ENCODE assay signal across 22 mouse cellular contexts in genomic region chr2:58956351-58956750, GRCm38 (mm10).
DNase-seq lines count a peak whose midpoint lies in the region; ATAC-seq and TF ChIP-seq lines count a peak whose summit lies in the region.
"Had no signal": no experiment of that assay in that cellular context is flagged by ENCODE, and none has a peak within 500 bp of the region (broad histone marks: within the 10 kb centered on the region; RNA-seq: fewer than 3 reads in every experiment).

No protein-coding gene starts in this region.

- H3K4me3 ChIP-seq in hindbrain, embryonic 11.5 days (ENCODE audit: low read depth, low read length) = no peak overlapping the region
- no peak overlapping the region for H3K4me3 ChIP-seq in hindbrain, embryonic 12.5 days
- H3K4me3 ChIP-seq in midbrain, embryonic 10.5 days = no peak overlapping the region
- H3K4me3 ChIP-seq in midbrain, embryonic 16.5 days (ENCODE audit: low read depth, low read length) = no peak overlapping the region
- H3K4me3 ChIP-seq in midbrain, embryonic 11.5 days (ENCODE audit: low read depth, low read length) = no peak overlapping the region
- H3K4me3 ChIP-seq in midbrain, postnatal 0 days (ENCODE audit: low read depth, low read length) = no peak overlapping the region
- H3K4me3 ChIP-seq in midbrain, embryonic 12.5 days = no peak overlapping the region
- no peak overlapping the region for H3K4me3 ChIP-seq in midbrain, embryonic 13.5 days (replicated peaks)

- H3K4me2 ChIP-seq in hindbrain, embryonic 11.5 days (replicated peaks; ENCODE audit: low read depth, low read length) = no peak overlapping the region
- no peak overlapping the region for H3K4me2 ChIP-seq in hindbrain, embryonic 12.5 days (replicated peaks)
- H3K4me2 ChIP-seq in midbrain, embryonic 16.5 days (ENCODE audit: low read length) = no peak overlapping the region
- H3K4me2 ChIP-seq in midbrain, embryonic 11.5 days = no peak overlapping the region
- no peak overlapping the region for H3K4me2 ChIP-seq in midbrain, postnatal 0 days (ENCODE audit: low read depth, low read length, poor library complexity, severe bottlenecking)
- no peak overlapping the region for H3K4me2 ChIP-seq in midbrain, embryonic 12.5 days (replicated peaks)
- H3K4me2 ChIP-seq in midbrain, embryonic 13.5 days (replicated peaks) = no peak overlapping the region

- ATAC-seq in hindbrain, embryonic 11.5 days (ENCODE audit: low FRiP score) = 0 out of 2 replicates have a peak, but pooled peaks have one; percentile 7
- ATAC-seq in hindbrain, embryonic 12.5 days (ENCODE audit: low FRiP score) = no peak
- ATAC-seq in midbrain, embryonic 16.5 days = no peak
- ATAC-seq in midbrain, embryonic 11.5 days (ENCODE audit: low FRiP score) = peak; percentile 62; the same call in 1 of the 2 replicates
- no peak for ATAC-seq in midbrain, postnatal 0 days (ENCODE audit: low FRiP score)
- ATAC-seq in midbrain, embryonic 12.5 days (ENCODE audit: low FRiP score, low read depth) = peak; percentile 52; the same call in 1 of the 2 replicates
- ATAC-seq in midbrain, embryonic 13.5 days = no peak
- ATAC-seq: activated CD4-positive, CD25-positive, alpha-beta regulatory T cell, adult 4 months; CD4-positive, CD25-positive, alpha-beta regulatory T cell, adult 4 months; Patski had no signal

- 49% methylated on average over 2 of the region's 2 CpGs for WGBS in hindbrain, embryonic 11.5 days
- WGBS in hindbrain, embryonic 12.5 days = 61% methylated on average over 2 of the region's 2 CpGs
- WGBS in midbrain, embryonic 10.5 days = 46% methylated on average over 2 of the region's 2 CpGs
- 45% methylated on average over 2 of the region's 2 CpGs for WGBS in midbrain, embryonic 16.5 days
- WGBS in midbrain, embryonic 11.5 days = 34% methylated on average over 2 of the region's 2 CpGs
- WGBS in midbrain, postnatal 0 days = 43% methylated on average over 2 of the region's 2 CpGs
- WGBS in midbrain, embryonic 12.5 days = 43% methylated on average over 2 of the region's 2 CpGs
- WGBS in midbrain, embryonic 13.5 days = 36% methylated on average over 2 of the region's 2 CpGs

- no peaks in the 10 kb centered on the region for H3K27me3 ChIP-seq in hindbrain, embryonic 11.5 days (ENCODE audit: control insufficient read depth, insufficient read depth, low read length)
- no peaks in the 10 kb centered on the region for H3K27me3 ChIP-seq in hindbrain, embryonic 12.5 days
- H3K27me3 ChIP-seq in midbrain, embryonic 10.5 days (ENCODE audit: low read depth, poor library complexity, severe bottlenecking) = peaks cover 4% of the 10 kb centered on the region; the same call in 1 of the 2 replicates
- H3K27me3 ChIP-seq in midbrain, embryonic 16.5 days (ENCODE audit: control insufficient read depth, insufficient read depth, low read depth, low read length) = no peaks in the 10 kb centered on the region
- H3K27me3 ChIP-seq in midbrain, embryonic 11.5 days (ENCODE audit: control insufficient read depth, insufficient read depth, low read length) = no peaks in the 10 kb centered on the region
- H3K27me3 ChIP-seq in midbrain, postnatal 0 days (ENCODE audit: insufficient read depth, low read length) = no peaks in the 10 kb centered on the region
- no peaks in the 10 kb centered on the region for H3K27me3 ChIP-seq in midbrain, embryonic 12.5 days
- no peaks in the 10 kb centered on the region for H3K27me3 ChIP-seq in midbrain, embryonic 13.5 days
- H3K27me3 ChIP-seq: CH12.LX, Patski had no signal

- no peaks in the 10 kb centered on the region for H3K9me3 ChIP-seq in hindbrain, embryonic 11.5 days (ENCODE audit: control insufficient read depth, low read length)
- no peaks in the 10 kb centered on the region for H3K9me3 ChIP-seq in hindbrain, embryonic 12.5 days (replicated peaks)
- H3K9me3 ChIP-seq in midbrain, embryonic 10.5 days (replicated peaks) = 0 out of 2 replicates have a peak, but pooled peaks cover 4% of the 10 kb centered on the region
- H3K9me3 ChIP-seq in midbrain, embryonic 16.5 days (replicated peaks; ENCODE audit: control insufficient read depth, low read length, poor library complexity, severe bottlenecking) = peaks cover 4% of the 10 kb centered on the region; the same call in 1 of the 2 replicates
- H3K9me3 ChIP-seq in midbrain, embryonic 11.5 days (ENCODE audit: control insufficient read depth, low read length) = no peaks in the 10 kb centered on the region
- no peaks in the 10 kb centered on the region for H3K9me3 ChIP-seq in midbrain, postnatal 0 days (ENCODE audit: low read length)
- H3K9me3 ChIP-seq in midbrain, embryonic 12.5 days = no peaks in the 10 kb centered on the region
- 0 out of 2 replicates have a peak, but pooled peaks cover 4% of the 10 kb centered on the region for H3K9me3 ChIP-seq in midbrain, embryonic 13.5 days
- H3K9me3 ChIP-seq: G1E had no signal

- H3K4me1 ChIP-seq in hindbrain, embryonic 11.5 days (replicated peaks; ENCODE audit: control insufficient read depth, insufficient read depth, low read length) = no peaks in the 10 kb centered on the region
- H3K4me1 ChIP-seq in hindbrain, embryonic 12.5 days = peaks cover 4% of the 10 kb centered on the region
- H3K4me1 ChIP-seq in midbrain, embryonic 10.5 days = peaks cover 22% of the 10 kb centered on the region
- H3K4me1 ChIP-seq in midbrain, embryonic 16.5 days (ENCODE audit: control insufficient read depth, insufficient read depth, low read length) = no peaks in the 10 kb centered on the region
- H3K4me1 ChIP-seq in midbrain, embryonic 11.5 days (ENCODE audit: control insufficient read depth, insufficient read depth, low read length) = peaks cover 9% of the 10 kb centered on the region
- no peaks in the 10 kb centered on the region for H3K4me1 ChIP-seq in midbrain, postnatal 0 days (ENCODE audit: insufficient read depth, low read length)
- H3K4me1 ChIP-seq in midbrain, embryonic 12.5 days = peaks cover 5% of the 10 kb centered on the region; the same call in 1 of the 2 replicates
- H3K4me1 ChIP-seq in midbrain, embryonic 13.5 days (replicated peaks) = peaks cover 7% of the 10 kb centered on the region; the same call in 1 of the 2 replicates

- H3K9ac ChIP-seq in hindbrain, embryonic 11.5 days (ENCODE audit: low read depth, low read length) = no peak overlapping the region
- H3K9ac ChIP-seq in hindbrain, embryonic 12.5 days = no peak overlapping the region
- no peak overlapping the region for H3K9ac ChIP-seq in midbrain, embryonic 16.5 days (ENCODE audit: low read depth, low read length)
- no peak overlapping the region for H3K9ac ChIP-seq in midbrain, embryonic 11.5 days (ENCODE audit: low read length)
- no peak overlapping the region for H3K9ac ChIP-seq in midbrain, postnatal 0 days (replicated peaks; ENCODE audit: low read length, poor library complexity, severe bottlenecking)
- H3K9ac ChIP-seq in midbrain, embryonic 12.5 days (replicated peaks) = no peak overlapping the region
- no peak overlapping the region for H3K9ac ChIP-seq in midbrain, embryonic 13.5 days (replicated peaks)

- no peak overlapping the region for H3K27ac ChIP-seq in hindbrain, embryonic 11.5 days (ENCODE audit: low read depth, low read length)
- no peak overlapping the region for H3K27ac ChIP-seq in hindbrain, embryonic 12.5 days
- 0 out of 2 replicates have a peak overlapping the region, but pooled peaks have one; percentile 56 for H3K27ac ChIP-seq in midbrain, embryonic 10.5 days (replicated peaks)
- H3K27ac ChIP-seq in midbrain, embryonic 16.5 days (ENCODE audit: low read length) = no peak overlapping the region
- H3K27ac ChIP-seq in midbrain, embryonic 11.5 days (ENCODE audit: low read depth, low read length) = no peak overlapping the region
- no peak overlapping the region for H3K27ac ChIP-seq in midbrain, postnatal 0 days (ENCODE audit: low read depth, low read length)
- no peak overlapping the region for H3K27ac ChIP-seq in midbrain, embryonic 12.5 days (replicated peaks)
- H3K27ac ChIP-seq in midbrain, embryonic 13.5 days = no peak overlapping the region

- TF ChIP-seq CTCF in midbrain, postnatal 0 days (IDR thresholded peaks at IDR 0.05) = no peak

- no peak for DNase-seq in hindbrain, embryonic 11.5 days (ENCODE audit: low spot score)
- DNase-seq in midbrain, embryonic 10.5 days (ENCODE audit: low spot score) = no peak
- DNase-seq in midbrain, embryonic 11.5 days (ENCODE audit: low spot score, missing footprints) = no peak
- no peak for DNase-seq in midbrain, postnatal 0 days (ENCODE audit: low spot score)
- DNase-seq: adrenal gland, adult 2 months; adrenal gland, adult 8-10 months; adrenal gland, postnatal 10 days; adrenal gland, postnatal 14 days; adrenal gland, postnatal 25 days; adrenal gland, postnatal 36 days; B cell, adult 2 months; cerebellum, adult 11 months; cerebellum, adult 11-12 months had no signal

- H3K36me3 ChIP-seq in hindbrain, embryonic 11.5 days (ENCODE audit: control insufficient read depth, insufficient read depth, low read length) = no peaks in the 10 kb centered on the region
- H3K36me3 ChIP-seq in hindbrain, embryonic 12.5 days = no peaks in the 10 kb centered on the region
- no peaks in the 10 kb centered on the region for H3K36me3 ChIP-seq in midbrain, embryonic 10.5 days
- H3K36me3 ChIP-seq in midbrain, embryonic 16.5 days (ENCODE audit: control insufficient read depth, insufficient read depth, low read length) = no peaks in the 10 kb centered on the region
- no peaks in the 10 kb centered on the region for H3K36me3 ChIP-seq in midbrain, embryonic 11.5 days (ENCODE audit: control insufficient read depth, insufficient read depth, low read length)
- no peaks in the 10 kb centered on the region for H3K36me3 ChIP-seq in midbrain, postnatal 0 days (ENCODE audit: insufficient read depth, low read length)
- H3K36me3 ChIP-seq in midbrain, embryonic 12.5 days = no peaks in the 10 kb centered on the region
- no peaks in the 10 kb centered on the region for H3K36me3 ChIP-seq in midbrain, embryonic 13.5 days
- H3K36me3 ChIP-seq: G1E had no signal

Comparison
In these comparisons a context has a peak if more than half of its experiments do, and no peak if none do; other contexts are left out.
1. ATAC-seq: peak in hindbrain, embryonic 11.5 days (single experiment), midbrain, embryonic 11.5 days (single experiment) and midbrain, embryonic 12.5 days (single experiment); none in hindbrain, embryonic 12.5 days (single experiment), midbrain, embryonic 16.5 days (single experiment), midbrain, postnatal 0 days (single experiment) and midbrain, embryonic 13.5 days (single experiment).